Mouse (Mus musculus) embryonic facial prominence, embryonic 11.5 days (tissue): ENCODE data around the gene Agtpbp1. TPM values are rescaled to one million over a fixed set of nuclear protein-coding genes. Genes with fewer than 3 reads are reported as not detected.

Experiments
- ATAC-seq: fragments of 200-750 bp; cut with Nextera tagmentation; replicated peaks from 2 replicates; pipeline ENCODE4 v1.8.0; 2017; ENCODE audit warnings: low read depth; ENCODE audit not compliant: insufficient number of reproducible peaks, low FRiP score, low TSS enrichment
- DNase-seq: peaks from one replicate; pipeline ENCODE4 v3.0.0-alpha.2; 2015; ENCODE audit warnings: low spot score
- H3K27ac ChIP-seq: fragments of 300-500 bp; sonication (generic); replicated peaks from 2 replicates; pipeline ENCODE4 v1.5.1; 2014; ENCODE audit warnings: mild to moderate bottlenecking, low read depth, low read length, control low read depth
- H3K27me3 ChIP-seq: fragments of 300-500 bp; sonication (generic); 2 replicates; pipeline ENCODE4 v1.6.1; 2014; ENCODE audit warnings: mild to moderate bottlenecking, low read length, moderate library complexity, mixed read lengths; ENCODE audit not compliant: control insufficient read depth, insufficient read depth
- H3K36me3 ChIP-seq: fragments of 300-500 bp; sonication (generic); replicated peaks from 2 replicates; pipeline ENCODE4 v1.6.1; 2014; ENCODE audit warnings: low read depth, mild to moderate bottlenecking, low read length, moderate library complexity, mixed read lengths; ENCODE audit not compliant: control insufficient read depth, insufficient read depth
- H3K4me1 ChIP-seq: fragments of 300-500 bp; sonication (generic); 2 replicates; pipeline ENCODE4 v1.6.1; 2014; ENCODE audit warnings: low read length, mixed read lengths; ENCODE audit not compliant: control insufficient read depth, insufficient read depth
- H3K4me2 ChIP-seq: fragments of 300-500 bp; sonication (generic); 2 replicates; pipeline ENCODE4 v1.6.1; 2014; ENCODE audit warnings: low read depth, mild to moderate bottlenecking, control low read depth, low read length, moderate library complexity
- H3K4me3 ChIP-seq: fragments of 300-500 bp; sonication (generic); 2 replicates; pipeline ENCODE4 v1.5.1; 2014; ENCODE audit warnings: low read depth, low read length, control low read depth
- H3K9ac ChIP-seq: fragments of 300-500 bp; sonication (generic); replicated peaks from 2 replicates; pipeline ENCODE4 v1.6.1; 2014; ENCODE audit warnings: mild to moderate bottlenecking, control low read depth, low read length
- H3K9me3 ChIP-seq: fragments of 300-500 bp; sonication (generic); replicated peaks from 2 replicates; pipeline ENCODE4 v1.6.1; 2016; ENCODE audit warnings: mild to moderate bottlenecking, low read length, inconsistent platforms, mixed read lengths; ENCODE audit not compliant: control insufficient read depth
- WGBS: fragments of 180-500 bp; shearing (Covaris S2); extraction: QIAGEN DNeasy Blood & Tissue Kit; methylation state at CpG from one replicate; pipeline ENCODE4 v1.1.7; 2014; 5-methylcytosine and 5-hydroxymethylcytosine counted together
- polyA plus RNA-seq: library from polyadenylated mRNA; unstranded; fragments of >200 nt; fragmentation: Nextera tagmentation; extraction: Ambion mirVana; gene quantifications from 2 replicates; pipeline ENCODE4 v1.2.1, GENCODE M21; 2014

Agtpbp1 gene
- polyA plus RNA-seq, 1 experiment from 2014 or later = 17.8 TPM

- DNase-seq (no peak), ATAC-seq (no peak)
- Histone ChIP-seq H3K4me1 (no peaks in the 10 kb centered on the region), H3K36me3 (no peaks in the 10 kb centered on the region), H3K4me2 (no peak overlapping the region), H3K27me3 (no peaks in the 10 kb centered on the region), H3K9me3 (no peaks in the 10 kb centered on the region), H3K9ac (no peak overlapping the region), H3K4me3 (no peak overlapping the region), H3K27ac (no peak overlapping the region)
- 69% methylated on average over 11 of the region's 11 CpGs for WGBS
These were observed 63.6 kb downstream of the Agtpbp1 start for GRCm38 (mm10) chr13:59521271-59522064.

DNA sequence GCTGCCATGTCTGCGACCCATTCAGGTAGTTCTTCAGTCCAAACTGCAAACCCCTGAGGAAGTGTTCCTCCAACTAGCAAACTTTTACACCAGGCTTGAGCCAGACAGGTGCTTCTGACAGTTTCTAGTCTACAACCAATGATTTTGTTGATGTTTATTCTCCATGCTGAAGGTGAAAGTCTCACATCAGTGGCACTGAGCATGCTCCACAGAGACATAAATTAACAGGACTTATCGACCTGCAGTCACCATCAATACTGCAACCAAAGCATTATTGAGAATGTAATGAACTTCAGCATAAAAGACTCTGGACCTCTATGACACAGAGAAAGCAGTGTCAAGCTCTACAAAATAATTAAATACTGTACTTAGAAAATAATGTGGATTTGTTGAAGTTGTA lies 64.2 kb downstream of the Agtpbp1 start:
- 94% methylated on average over 2 of the region's 2 CpGs for WGBS
- H3K9ac ChIP-seq = no peak overlapping the region
- DNase-seq = no peak

GRCm38 (mm10) chr13:59519479-59519878 lies 65.5 kb downstream of the Agtpbp1 start:
- no peak for DNase-seq
- Histone ChIP-seq H3K4me3 (no peak overlapping the region), H3K27ac (no peak overlapping the region), H3K4me1 (no peaks in the 10 kb centered on the region), H3K9me3 (no peaks in the 10 kb centered on the region), H3K9ac (no peak overlapping the region), H3K36me3 (no peaks in the 10 kb centered on the region), H3K27me3 (no peaks in the 10 kb centered on the region), H3K4me2 (no peak overlapping the region)
- ATAC-seq = no peak
- 86% methylated on average over 6 of the region's 6 CpGs for WGBS

More for the DNA sequence above, 64.2 kb downstream of the Agtpbp1 start:
- H3K9me3 ChIP-seq = no peaks in the 10 kb centered on the region
- H3K27ac ChIP-seq = no peak overlapping the region
- H3K4me2 ChIP-seq = no peak overlapping the region
- ATAC-seq = no peak
- H3K36me3 ChIP-seq = no peaks in the 10 kb centered on the region
- no peaks in the 10 kb centered on the region for H3K4me1 ChIP-seq
- no peak overlapping the region for H3K4me3 ChIP-seq
- H3K27me3 ChIP-seq = no peaks in the 10 kb centered on the region

DNA sequence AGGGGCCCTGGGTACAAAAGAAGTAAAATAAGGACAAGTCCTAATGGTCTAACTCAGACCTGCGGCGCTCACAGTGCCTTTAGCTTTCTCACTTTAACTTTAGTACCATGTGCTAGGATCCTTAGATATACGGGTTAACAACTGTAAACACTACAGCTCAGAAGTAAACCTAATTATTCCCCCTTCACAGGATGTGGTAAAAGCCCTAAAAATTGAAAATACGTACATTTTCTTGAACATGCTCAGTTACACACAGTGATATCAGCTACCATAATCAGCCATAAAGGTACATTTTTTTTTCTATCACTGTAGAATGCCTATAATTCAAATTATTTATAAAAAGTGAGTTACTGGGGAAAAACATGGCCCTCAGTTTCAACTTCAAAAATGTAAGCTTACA lies 67.0 kb downstream of the Agtpbp1 start:
- H3K4me1 ChIP-seq = no peaks in the 10 kb centered on the region
- no peak overlapping the region for H3K9ac ChIP-seq
- H3K36me3 ChIP-seq = no peaks in the 10 kb centered on the region
- no peaks in the 10 kb centered on the region for H3K27me3 ChIP-seq
- no peak for DNase-seq
- H3K4me2 ChIP-seq = no peak overlapping the region
- no peak for ATAC-seq
- no peak overlapping the region for H3K4me3 ChIP-seq
- H3K9me3 ChIP-seq = no peaks in the 10 kb centered on the region
- no peak overlapping the region for H3K27ac ChIP-seq
- WGBS = 79% methylated on average over 4 of the region's 4 CpGs

GRCm38 (mm10) chr13:59515074-59515473 lies 70.0 kb downstream of the Agtpbp1 start:
- H3K4me3 ChIP-seq = no peak overlapping the region
- H3K4me2 ChIP-seq = no peak overlapping the region
- no peak for ATAC-seq
- DNase-seq = peak; percentile 49
- no peaks in the 10 kb centered on the region for H3K27me3 ChIP-seq
- no peak overlapping the region for H3K27ac ChIP-seq
- no peaks in the 10 kb centered on the region; the same call in 1 of the 2 replicates for H3K4me1 ChIP-seq
- no peak overlapping the region for H3K9ac ChIP-seq
- no peaks in the 10 kb centered on the region for H3K9me3 ChIP-seq
- WGBS = 23% methylated on average over 7 of the region's 7 CpGs
- H3K36me3 ChIP-seq = no peaks in the 10 kb centered on the region

GRCm38 (mm10) chr13:59509644-59510366 lies 75.2 kb downstream of the Agtpbp1 start:
- no peak overlapping the region for H3K4me3 ChIP-seq
- no peak for ATAC-seq
- H3K4me2 ChIP-seq = no peak overlapping the region
- no peaks in the 10 kb centered on the region for H3K27me3 ChIP-seq
- no peaks in the 10 kb centered on the region; the same call in 1 of the 2 replicates for H3K4me1 ChIP-seq
- DNase-seq = no peak
- no peaks in the 10 kb centered on the region for H3K36me3 ChIP-seq
- 70% methylated on average over 10 of the region's 10 CpGs for WGBS
- H3K9me3 ChIP-seq = no peaks in the 10 kb centered on the region
- no peak overlapping the region for H3K27ac ChIP-seq
- no peak overlapping the region for H3K9ac ChIP-seq

GRCm38 (mm10) chr13:59508584-59508983 lies 76.4 kb downstream of the Agtpbp1 start:
- WGBS = 63% methylated on average over 4 of the region's 4 CpGs
- Histone ChIP-seq H3K4me3 (no peak overlapping the region), H3K27ac (no peak overlapping the region), H3K9ac (no peak overlapping the region), H3K27me3 (no peaks in the 10 kb centered on the region), H3K36me3 (no peaks in the 10 kb centered on the region), H3K4me2 (no peak overlapping the region), H3K9me3 (no peaks in the 10 kb centered on the region), H3K4me1 (no peaks in the 10 kb centered on the region; the same call in 1 of the 2 replicates)
- DNase-seq (no peak), ATAC-seq (no peak)

- ATAC-seq = no peak
- no peak overlapping the region for H3K9ac ChIP-seq
- no peaks in the 10 kb centered on the region for H3K36me3 ChIP-seq
- H3K27ac ChIP-seq = no peak overlapping the region
- no peaks in the 10 kb centered on the region; the same call in 1 of the 2 replicates for H3K4me1 ChIP-seq
- no peak for DNase-seq
- 81% methylated on average over 1 of the region's 1 CpGs for whole genome bisulfite sequencing
- no peak overlapping the region for H3K4me3 ChIP-seq
- no peaks in the 10 kb centered on the region for H3K9me3 ChIP-seq
- no peaks in the 10 kb centered on the region for H3K27me3 ChIP-seq
- no peak overlapping the region for H3K4me2 ChIP-seq
These were observed 78.6 kb downstream of the Agtpbp1 start for GRCm38 (mm10) chr13:59506450-59506849.
